Mouse (Mus musculus) thymus, adult 2 months (tissue): ENCODE measurements at regions not wholly inside any gene's neighbourhood (a gene's known extent, or its start where the extent isn't known, plus 50 kb on each side); places are given as distances from the start of the nearest gene placed in this dataset.

Experiments used
- CTCF ChIP-seq: fragments of 200-500 bp; IDR thresholded peaks from 2 replicates; pipeline ENCODE4 v1.5.1; 2012; ENCODE audit warnings: mild to moderate bottlenecking, control low read depth, low read length, moderate library complexity, borderline replicate concordance; ENCODE audit not compliant: control insufficient read depth, poor library complexity, insufficient read depth; ENCODE audit errors: extremely low read depth
- POLR2A ChIP-seq: fragments of 200-500 bp; IDR thresholded peaks from 2 replicates; pipeline ENCODE4 v1.6.1; 2012; ENCODE audit warnings: mild to moderate bottlenecking, low read length, control low read depth, moderate library complexity; ENCODE audit not compliant: control insufficient read depth, poor library complexity, insufficient read depth; ENCODE audit errors: extremely low read depth

GRCm38 (mm10) chr19:37497161-37497560, 53.1 kb upstream of the Exoc6 start:
- TF ChIP-seq CTCF (no peak), POLR2A (no peak)
